ENCODE assay signal across 8 mouse cellular contexts in genomic region chr6:100218541-100219341, GRCm38 (mm10).
DNase-seq lines count a peak whose midpoint lies in the region; ATAC-seq and TF ChIP-seq lines count a peak whose summit lies in the region.

No protein-coding gene starts in this region.

- DNase-seq in brain, embryonic 14.5 days (ENCODE audit: low read depth) = peak; percentile 92
- DNase-seq in heart, embryonic 10.5 days (ENCODE audit: low spot score) = peak; percentile 90
- DNase-seq in kidney, adult 9 months = peak; percentile 54
- peak; percentile 62 to 66 for DNase-seq in left cerebral cortex, postnatal 36 days (ENCODE audit: low spot score in 2 of 2)
- DNase-seq in spleen, postnatal 14 days (ENCODE audit: low spot score in 2 of 2) = no peak

- TF ChIP-seq POLR2A in brain, embryonic 14.5 days (IDR thresholded peaks at IDR 0.05; ENCODE audit: borderline replicate concordance, extremely low read depth, insufficient read depth, insufficient read length, poor library complexity, severe bottlenecking) = no peak

- no peak overlapping the region for H3K9ac ChIP-seq in embryonic facial prominence, embryonic 15.5 days
- 0 out of 2 replicates have a peak overlapping the region, but pooled peaks have one; percentile 14 for H3K9ac ChIP-seq in neural tube, embryonic 12.5 days

- no peaks in the 10 kb centered on the region for H3K9me3 ChIP-seq in embryonic facial prominence, embryonic 15.5 days (replicated peaks)
- H3K9me3 ChIP-seq in heart, embryonic 10.5 days = no peaks in the 10 kb centered on the region
- H3K9me3 ChIP-seq in neural tube, embryonic 12.5 days = no peaks in the 10 kb centered on the region

- H3K27ac ChIP-seq in embryonic facial prominence, embryonic 15.5 days (replicated peaks) = peak overlapping the region; percentile 67; the same call in 1 of the 2 replicates
- peak overlapping the region; percentile 49 for H3K27ac ChIP-seq in heart, embryonic 10.5 days
- no peak overlapping the region for H3K27ac ChIP-seq in neural tube, embryonic 12.5 days

- peak; percentile 37; the same call in 1 of the 2 replicates for ATAC-seq in embryonic facial prominence, embryonic 15.5 days (ENCODE audit: insufficient number of reproducible peaks, low FRiP score, low TSS enrichment, low read depth)
- peak; percentile 88 for ATAC-seq in neural tube, embryonic 12.5 days (ENCODE audit: low FRiP score, low read depth)
- no peak for ATAC-seq in megakaryocyte progenitor cell, adult 5-6 weeks (replicated peaks; ENCODE audit: poor library complexity)

- 57% methylated on average over 13 of the region's 13 CpGs for WGBS in embryonic facial prominence, embryonic 15.5 days
- 40% methylated on average over 13 of the region's 13 CpGs for WGBS in heart, embryonic 10.5 days
- 28% methylated on average over 13 of the region's 13 CpGs for WGBS in neural tube, embryonic 12.5 days

- H3K36me3 ChIP-seq in embryonic facial prominence, embryonic 15.5 days = no peaks in the 10 kb centered on the region
- H3K36me3 ChIP-seq in heart, embryonic 10.5 days = no peaks in the 10 kb centered on the region
- no peaks in the 10 kb centered on the region for H3K36me3 ChIP-seq in neural tube, embryonic 12.5 days

- H3K27me3 ChIP-seq in embryonic facial prominence, embryonic 15.5 days = peaks cover 2% of the 10 kb centered on the region; the same call in 1 of the 2 replicates
- peaks cover 12% of the 10 kb centered on the region for H3K27me3 ChIP-seq in heart, embryonic 10.5 days (ENCODE audit: insufficient read depth, poor library complexity, severe bottlenecking)
- peaks cover 22% of the 10 kb centered on the region; the same call in 1 of the 2 replicates for H3K27me3 ChIP-seq in neural tube, embryonic 12.5 days (replicated peaks)

- H3K4me2 ChIP-seq in embryonic facial prominence, embryonic 15.5 days (replicated peaks) = no peak overlapping the region
- H3K4me2 ChIP-seq in neural tube, embryonic 12.5 days (replicated peaks) = peak overlapping the region; percentile 16; the same call in 1 of the 2 replicates

- no peak overlapping the region for H3K4me3 ChIP-seq in embryonic facial prominence, embryonic 15.5 days (replicated peaks)
- H3K4me3 ChIP-seq in heart, embryonic 10.5 days = no peak overlapping the region
- H3K4me3 ChIP-seq in neural tube, embryonic 12.5 days = no peak overlapping the region

- intact Hi-C loops in left cerebral cortex, postnatal 36 days (cut with DNase I) = no loop called here

- no peak for TF ChIP-seq CTCF in brain, embryonic 14.5 days (IDR thresholded peaks at IDR 0.05; ENCODE audit: borderline replicate concordance, extremely low read depth, insufficient read depth, insufficient read length)

- H3K4me1 ChIP-seq in embryonic facial prominence, embryonic 15.5 days = peaks cover 54% of the 10 kb centered on the region
- peaks cover 80% of the 10 kb centered on the region for H3K4me1 ChIP-seq in heart, embryonic 10.5 days
- H3K4me1 ChIP-seq in neural tube, embryonic 12.5 days = peaks cover 35% of the 10 kb centered on the region

Comparison
In these comparisons a context has a peak if more than half of its experiments do, and no peak if none do; other contexts are left out.
1. DNase-seq: peak in brain, embryonic 14.5 days (single experiment), heart, embryonic 10.5 days (single experiment), kidney, adult 9 months (single experiment) and left cerebral cortex, postnatal 36 days (2 of 2); none in spleen, postnatal 14 days (0 of 2).